Mouse (Mus musculus): ENCODE measurements around the gene Nsdhl.

Gene Nsdhl

DNA sequence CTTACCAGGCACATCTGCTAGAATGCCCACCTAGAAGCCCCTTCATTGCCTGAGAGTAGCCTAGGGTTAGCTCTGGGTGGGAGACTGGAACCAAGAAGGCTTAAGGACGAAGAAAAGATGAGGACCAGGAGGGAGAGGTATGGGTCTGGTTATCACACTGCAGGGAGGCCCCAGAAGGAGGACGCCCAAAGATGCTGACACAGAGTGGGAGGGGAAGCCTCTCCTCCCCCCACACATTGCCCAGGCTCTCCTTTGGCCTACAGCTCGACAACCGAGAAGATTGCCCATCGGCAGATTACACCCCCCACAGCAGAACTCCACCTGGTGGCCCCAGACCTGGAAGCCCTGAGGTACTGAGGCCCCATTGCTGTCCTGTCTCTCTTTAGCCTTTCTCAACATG, 84.8 kb downstream of the Nsdhl start:
- DNase-seq (ENCODE audit: low spot score), result no peak

DNA sequence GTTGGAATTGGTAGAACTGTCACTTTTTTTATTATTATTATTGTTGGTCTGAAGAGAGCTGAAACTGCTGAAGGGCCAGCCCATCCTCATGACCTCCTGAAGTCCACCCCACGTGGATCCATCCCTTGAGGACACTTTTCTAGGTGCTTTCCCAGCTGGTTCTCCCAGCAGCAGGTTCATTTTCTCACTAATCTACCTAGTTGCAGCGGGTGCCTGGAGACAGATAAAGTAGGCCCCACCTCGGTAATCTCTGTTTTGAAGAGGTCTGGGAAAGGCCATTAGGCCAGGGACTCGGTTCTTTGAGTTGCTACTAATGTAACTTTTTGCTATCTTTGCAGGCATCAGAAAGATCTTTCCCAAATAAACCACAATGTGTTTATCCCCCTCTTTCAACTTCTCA, 87.3 kb downstream of the Nsdhl start:
- no peak for DNase-seq (ENCODE audit: low spot score)

DNA sequence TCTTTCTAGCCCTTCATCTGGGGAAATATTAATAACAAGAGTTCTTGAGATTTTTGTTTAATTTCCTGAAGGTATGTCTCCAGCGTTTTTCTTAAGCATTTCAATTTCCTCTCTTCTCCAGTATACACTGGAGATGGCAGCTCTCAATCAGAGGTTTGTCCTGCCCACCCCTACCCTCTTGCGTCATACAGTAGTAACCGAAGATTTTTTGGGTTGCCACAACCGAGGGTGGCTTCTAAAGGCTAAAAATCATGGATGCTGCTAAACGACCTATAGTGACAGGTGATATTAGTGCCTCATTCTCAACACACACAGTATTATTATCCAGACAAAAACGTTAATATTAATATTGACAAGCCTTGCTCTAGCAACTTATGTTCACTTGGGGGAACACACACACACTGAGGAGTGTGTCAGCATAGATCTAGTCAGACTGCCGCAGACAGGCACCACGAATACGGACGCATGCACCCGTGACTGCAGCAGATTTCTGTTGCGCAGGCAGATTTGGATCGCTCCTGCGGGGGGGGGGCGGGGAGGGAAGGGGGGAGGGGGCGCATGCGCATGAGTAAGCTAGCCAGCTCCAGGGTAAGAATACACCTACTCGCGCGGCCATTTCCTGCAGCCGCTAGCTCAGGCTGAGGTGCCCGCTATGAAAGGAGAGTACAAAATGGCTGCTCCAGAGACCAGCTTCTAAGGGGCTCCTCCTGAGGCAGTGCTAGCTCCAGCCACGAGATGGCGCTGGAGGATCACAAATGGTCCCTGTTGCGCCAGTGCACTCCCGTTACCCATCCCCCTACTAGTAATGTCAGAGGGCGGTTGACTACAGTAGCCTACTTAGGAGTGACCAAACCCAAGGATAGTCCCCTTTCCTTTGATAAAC, 89.5 kb downstream of the Nsdhl start:
- peak; percentile 91 for DNase-seq (ENCODE audit: low spot score)

Data from yolk sac, embryonic 10.5 days (tissue).